Mouse (Mus musculus) adrenal gland, adult (tissue): Measurements from ENCODE around the gene G6pc2.
A peak's percentile ranks its signal among the peaks of the same experiment; 100 is the strongest.

ENCODE experiments used
- DNase-seq, 2 experiments: peaks; one replicate each; pipeline ENCODE4 v3.0.0; 2022 to 2023; ENCODE audit warnings: low spot score in 1 of 2; ENCODE audit not compliant: inconsistent age in 2 of 2

The G6pc2 gene

GRCm38 (mm10) chr2:69234976-69235678 lies 24.3 kb downstream of the G6pc2 start:
- no peak for DNase-seq

GRCm38 (mm10) chr2:69239315-69239714 lies 28.4 kb downstream of the G6pc2 start:
- DNase-seq: no peak

- DNase-seq: no peak
Observed at GRCm38 (mm10) chr2:69244924-69245323, 34.1 kb downstream of the G6pc2 start.

GRCm38 (mm10) chr2:69247081-69247480 lies 36.2 kb downstream of the G6pc2 start:
- no peak for DNase-seq

GRCm38 (mm10) chr2:69248221-69248755 lies 37.4 kb downstream of the G6pc2 start:
- no peak for DNase-seq

- no peak for DNase-seq
Observed at GRCm38 (mm10) chr2:69264069-69264618, 53.3 kb downstream of the G6pc2 start.

- peak; percentile 5 to 55 for DNase-seq
Observed at GRCm38 (mm10) chr2:69275875-69276274, 65.0 kb downstream of the G6pc2 start.
